Mouse (Mus musculus) splenic B cell, adult 2 months (primary cell): ENCODE results near the gene Mbnl2.

Experiments used
- DNase-seq: peaks from one replicate; pipeline ENCODE4 v3.0.0-alpha.2; 2011; ENCODE audit warnings: low read depth, low spot score
- H3K27me3 ChIP-seq: 2 replicates; pipeline ENCODE4 v1.6.1; 2012; ENCODE audit warnings: mild to moderate bottlenecking, low read length, moderate library complexity, mixed read lengths; ENCODE audit not compliant: control insufficient read depth, poor library complexity, insufficient read depth, severe bottlenecking
- H3K36me3 ChIP-seq: 2 replicates; pipeline ENCODE4 v1.6.1; 2012; ENCODE audit warnings: mild to moderate bottlenecking, low read length, moderate library complexity, mixed read lengths; ENCODE audit not compliant: control insufficient read depth, poor library complexity, insufficient read depth, severe bottlenecking

Mbnl2 gene

GRCm38 (mm10) chr14:120362409-120362992, 87.0 kb downstream of the Mbnl2 start:
- Histone ChIP-seq H3K27me3 (no peaks in the 10 kb centered on the region), H3K36me3 (0 out of 2 replicates have a peak, but pooled peaks cover 2% of the 10 kb centered on the region)
- DNase-seq, result no peak

- no peak for DNase-seq
- Histone ChIP-seq H3K36me3 (0 out of 2 replicates have a peak, but pooled peaks cover 2% of the 10 kb centered on the region), H3K27me3 (no peaks in the 10 kb centered on the region)
Measured at GRCm38 (mm10) chr14:120363090-120363818, 87.8 kb downstream of the Mbnl2 start.

DNA sequence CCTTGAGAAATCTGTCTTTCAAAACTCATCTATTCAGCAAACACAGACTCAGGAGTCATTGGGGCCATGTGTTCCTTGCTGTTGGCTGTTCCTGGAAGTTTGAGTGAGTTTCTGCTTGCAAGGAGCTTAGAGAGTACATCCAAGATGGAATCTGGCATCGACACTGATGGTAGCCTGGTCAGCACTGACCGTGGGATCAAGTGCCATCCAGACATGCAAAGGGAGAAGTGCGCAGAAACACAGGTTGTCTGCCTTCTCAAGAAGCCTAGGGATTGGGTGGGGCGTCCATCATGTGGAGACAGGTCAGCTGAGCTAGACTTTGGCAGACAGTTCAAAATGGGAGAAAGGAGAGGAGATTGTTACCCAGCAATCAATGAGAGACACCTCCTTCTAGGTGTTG, 89.6 kb downstream of the Mbnl2 start:
- no peaks in the 10 kb centered on the region for H3K27me3 ChIP-seq
- DNase-seq, result no peak
- H3K36me3 ChIP-seq, result 0 out of 2 replicates have a peak, but pooled peaks cover 2% of the 10 kb centered on the region

- 0 out of 2 replicates have a peak, but pooled peaks cover 2% of the 10 kb centered on the region for H3K36me3 ChIP-seq
- no peaks in the 10 kb centered on the region for H3K27me3 ChIP-seq
- DNase-seq, result no peak
Measured at GRCm38 (mm10) chr14:120366962-120367361, 91.5 kb downstream of the Mbnl2 start.

- Histone ChIP-seq H3K27me3 (no peaks in the 10 kb centered on the region), H3K36me3 (peaks cover 2% of the 10 kb centered on the region; the same call in 1 of the 2 replicates)
- no peak for DNase-seq
Measured at GRCm38 (mm10) chr14:120367589-120367988, 92.1 kb downstream of the Mbnl2 start.

- DNase-seq, result no peak
- peaks cover 2% of the 10 kb centered on the region; the same call in 1 of the 2 replicates for H3K36me3 ChIP-seq
Measured at GRCm38 (mm10) chr14:120368456-120368855, 93.0 kb downstream of the Mbnl2 start.

GRCm38 (mm10) chr14:120368914-120369391, 93.5 kb downstream of the Mbnl2 start:
- Histone ChIP-seq H3K36me3 (no peaks in the 10 kb centered on the region; the same call in 1 of the 2 replicates), H3K27me3 (no peaks in the 10 kb centered on the region)
- DNase-seq, result no peak

More at GRCm38 (mm10) chr14:120368456-120368855, 93.0 kb downstream of the Mbnl2 start:
- no peaks in the 10 kb centered on the region for H3K27me3 ChIP-seq

DNA sequence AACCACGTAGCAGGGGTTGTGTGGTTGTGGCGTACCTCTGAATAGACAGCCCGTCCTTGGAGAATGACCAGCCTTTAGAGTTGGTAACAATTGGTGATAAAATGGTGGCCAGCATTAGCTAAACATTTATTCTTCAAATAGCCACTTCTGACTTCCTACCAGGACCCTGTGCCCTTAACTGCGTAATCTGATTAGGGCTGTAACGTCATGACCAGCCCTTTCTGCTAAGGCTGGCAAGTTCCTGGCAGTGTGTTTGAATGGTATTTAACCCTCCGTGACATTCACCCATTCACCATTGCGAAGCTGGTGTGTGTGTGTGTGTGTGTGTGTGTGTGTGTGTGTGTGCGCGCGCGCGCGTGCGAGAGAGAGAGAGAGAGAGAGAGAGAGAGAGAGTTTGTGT, 94.6 kb downstream of the Mbnl2 start:
- Histone ChIP-seq H3K27me3 (no peaks in the 10 kb centered on the region), H3K36me3 (no peaks in the 10 kb centered on the region; the same call in 1 of the 2 replicates)
- no peak for DNase-seq

- Histone ChIP-seq H3K36me3 (no peaks in the 10 kb centered on the region; the same call in 1 of the 2 replicates), H3K27me3 (no peaks in the 10 kb centered on the region)
- no peak for DNase-seq
Measured at GRCm38 (mm10) chr14:120370631-120371030, 95.2 kb downstream of the Mbnl2 start.

DNA sequence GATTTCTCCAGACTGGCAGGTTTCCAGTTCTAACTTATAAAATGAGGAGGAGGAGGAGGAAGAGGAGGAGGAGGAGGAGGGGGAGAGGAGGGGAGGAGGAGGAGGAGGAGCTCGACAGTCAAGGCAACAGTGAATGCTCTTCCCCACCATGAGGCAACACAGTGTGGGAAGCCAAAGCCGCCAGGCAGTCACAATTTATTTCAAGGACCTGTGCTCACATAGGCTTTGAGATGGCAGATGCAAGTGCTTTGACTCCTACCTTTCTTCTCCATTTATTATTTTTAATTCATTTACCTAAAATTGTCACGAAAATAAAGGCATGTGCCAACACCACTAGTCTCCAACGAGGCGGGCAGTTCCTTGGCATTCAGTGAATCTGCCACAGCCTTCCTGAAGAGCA, 95.7 kb downstream of the Mbnl2 start:
- H3K36me3 ChIP-seq, result no peaks in the 10 kb centered on the region; the same call in 1 of the 2 replicates
- no peak for DNase-seq
- H3K27me3 ChIP-seq, result no peaks in the 10 kb centered on the region

DNA sequence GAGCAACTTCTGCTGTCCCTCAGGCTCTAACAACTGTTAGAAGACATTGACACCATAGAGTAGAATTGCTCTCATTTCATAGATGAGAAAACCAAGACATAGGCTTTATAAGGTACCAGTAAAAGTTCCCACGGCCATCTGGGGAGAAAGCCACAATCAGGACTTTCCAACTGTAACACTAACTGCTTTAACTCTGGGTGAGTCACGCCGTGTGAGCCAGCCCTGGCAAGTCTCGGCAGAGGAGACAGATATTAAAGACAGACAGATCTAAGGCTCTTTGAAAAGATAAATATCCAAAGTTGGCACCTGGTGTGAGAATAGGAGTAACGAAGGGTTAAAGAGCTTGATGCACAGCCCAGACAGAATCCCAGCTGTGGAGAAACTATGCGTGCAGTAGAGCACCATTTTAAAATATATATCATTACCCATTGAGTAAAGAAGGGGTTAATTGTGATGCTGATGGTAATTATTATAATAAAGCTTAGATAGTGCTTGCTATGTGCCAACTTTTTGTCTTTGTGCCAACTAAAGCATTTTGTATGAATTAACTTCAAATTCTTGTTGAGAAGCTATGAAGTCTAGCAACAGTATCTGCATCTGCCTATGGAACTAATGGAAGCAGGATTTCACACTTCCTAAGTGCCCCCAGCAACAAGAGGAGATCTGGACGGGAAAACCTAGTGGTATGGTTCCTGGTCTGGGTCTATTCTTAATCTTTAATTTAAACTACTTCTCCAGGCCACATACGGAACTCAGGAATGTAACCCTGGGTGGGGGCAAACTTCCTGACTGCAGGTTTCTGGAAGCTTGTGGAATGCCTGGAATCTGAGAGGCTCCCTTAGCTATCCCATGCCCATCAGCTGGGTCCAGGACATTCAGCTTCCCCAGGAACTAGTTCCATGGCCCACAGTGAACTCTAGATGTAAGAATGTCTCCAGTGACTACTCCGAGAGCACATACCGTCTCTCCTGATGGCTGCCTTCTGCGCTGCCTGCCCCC, 97.9 kb downstream of the Mbnl2 start:
- Histone ChIP-seq H3K36me3 (no peaks in the 10 kb centered on the region; the same call in none of the 2 replicates), H3K27me3 (no peaks in the 10 kb centered on the region)
- DNase-seq, result no peak

DNA sequence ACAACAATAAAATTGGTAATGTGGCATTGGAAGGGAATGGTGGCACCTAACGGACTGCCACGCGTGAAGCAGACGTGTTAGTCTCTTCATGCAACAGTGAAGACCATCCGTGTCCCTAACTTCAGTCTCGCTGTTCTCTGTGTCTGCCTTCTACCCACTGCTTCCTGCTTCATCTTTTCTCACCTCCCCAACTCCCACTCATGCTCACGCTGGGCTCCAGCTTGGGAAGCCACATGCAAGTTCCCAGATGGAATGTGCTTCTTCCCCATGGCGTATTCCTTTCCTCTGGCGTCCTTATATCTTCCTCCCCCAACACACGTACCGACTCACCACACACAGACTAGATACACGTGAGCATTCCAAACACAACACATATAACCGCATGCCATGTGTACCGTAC, 99.3 kb downstream of the Mbnl2 start:
- no peak for DNase-seq
- no peaks in the 10 kb centered on the region for H3K27me3 ChIP-seq
- no peaks in the 10 kb centered on the region; the same call in none of the 2 replicates for H3K36me3 ChIP-seq

- H3K36me3 ChIP-seq, result no peaks in the 10 kb centered on the region; the same call in none of the 2 replicates
- H3K27me3 ChIP-seq, result no peaks in the 10 kb centered on the region
- no peak for DNase-seq
Measured at GRCm38 (mm10) chr14:120377192-120377591, 101.7 kb downstream of the Mbnl2 start.

- no peaks in the 10 kb centered on the region; the same call in none of the 2 replicates for H3K36me3 ChIP-seq
- no peak for DNase-seq
- H3K27me3 ChIP-seq, result no peaks in the 10 kb centered on the region
Measured at GRCm38 (mm10) chr14:120378002-120378401, 102.5 kb downstream of the Mbnl2 start.
